Mouse (Mus musculus) splenic B cell, adult 2 months (primary cell): Measurements from ENCODE around the gene Tph1.

Source experiments
- DNase-seq: peaks from one replicate; pipeline ENCODE4 v3.0.0-alpha.2; 2011; ENCODE audit warnings: low read depth, low spot score
- H3K27me3 ChIP-seq: 2 replicates; pipeline ENCODE4 v1.6.1; 2012; ENCODE audit warnings: mild to moderate bottlenecking, low read length, moderate library complexity, mixed read lengths; ENCODE audit not compliant: control insufficient read depth, poor library complexity, insufficient read depth, severe bottlenecking
- H3K36me3 ChIP-seq: 2 replicates; pipeline ENCODE4 v1.6.1; 2012; ENCODE audit warnings: mild to moderate bottlenecking, low read length, moderate library complexity, mixed read lengths; ENCODE audit not compliant: control insufficient read depth, poor library complexity, insufficient read depth, severe bottlenecking

Gene Tph1

GRCm38 (mm10) chr7:46618416-46619110 is 53.8 kb downstream of the Tph1 start:
- H3K27me3 ChIP-seq = no peaks in the 10 kb centered on the region
- no peak for DNase-seq
- peaks cover 6% of the 10 kb centered on the region for H3K36me3 ChIP-seq

GRCm38 (mm10) chr7:46616429-46617005 is 55.8 kb downstream of the Tph1 start:
- Histone ChIP-seq H3K27me3 (no peaks in the 10 kb centered on the region), H3K36me3 (peaks cover 6% of the 10 kb centered on the region)
- no peak for DNase-seq

- DNase-seq = peak; percentile 63
- Histone ChIP-seq H3K36me3 (peaks cover 5% of the 10 kb centered on the region), H3K27me3 (no peaks in the 10 kb centered on the region)
These were observed 56.9 kb downstream of the Tph1 start for GRCm38 (mm10) chr7:46615256-46615977.

- no peak for DNase-seq
- peaks cover 1% of the 10 kb centered on the region for H3K36me3 ChIP-seq
- H3K27me3 ChIP-seq = no peaks in the 10 kb centered on the region
These were observed 58.1 kb downstream of the Tph1 start for GRCm38 (mm10) chr7:46614263-46614662.

GRCm38 (mm10) chr7:46613091-46613490 is 59.2 kb downstream of the Tph1 start:
- no peak for DNase-seq

GRCm38 (mm10) chr7:46612421-46612937 is 59.9 kb downstream of the Tph1 start:
- no peak for DNase-seq
- Histone ChIP-seq H3K27me3 (no peaks in the 10 kb centered on the region), H3K36me3 (peaks cover 1% of the 10 kb centered on the region)

More at GRCm38 (mm10) chr7:46613091-46613490, 59.2 kb downstream of the Tph1 start:
- Histone ChIP-seq H3K27me3 (no peaks in the 10 kb centered on the region), H3K36me3 (peaks cover 1% of the 10 kb centered on the region)

GRCm38 (mm10) chr7:46611970-46612369 is 60.4 kb downstream of the Tph1 start:
- H3K36me3 ChIP-seq = peaks cover 1% of the 10 kb centered on the region
- no peaks in the 10 kb centered on the region for H3K27me3 ChIP-seq
- no peak for DNase-seq

GRCm38 (mm10) chr7:46609317-46609716 is 63.0 kb downstream of the Tph1 start:
- Histone ChIP-seq H3K27me3 (no peaks in the 10 kb centered on the region), H3K36me3 (no peaks in the 10 kb centered on the region; the same call in none of the 2 replicates)
- no peak for DNase-seq

- DNase-seq = peak; percentile 49
- Histone ChIP-seq H3K27me3 (no peaks in the 10 kb centered on the region), H3K36me3 (no peaks in the 10 kb centered on the region; the same call in none of the 2 replicates)
These were observed 64.8 kb downstream of the Tph1 start for GRCm38 (mm10) chr7:46607428-46608055.

- Histone ChIP-seq H3K27me3 (no peaks in the 10 kb centered on the region), H3K36me3 (no peaks in the 10 kb centered on the region; the same call in none of the 2 replicates)
- peak; percentile 93 for DNase-seq
These were observed 65.3 kb downstream of the Tph1 start for GRCm38 (mm10) chr7:46607031-46607426.

- H3K27me3 ChIP-seq = no peaks in the 10 kb centered on the region
- H3K36me3 ChIP-seq = no peaks in the 10 kb centered on the region; the same call in none of the 2 replicates
- DNase-seq = peak; percentile 90
These were observed 65.8 kb downstream of the Tph1 start for GRCm38 (mm10) chr7:46606391-46607030.

- Histone ChIP-seq H3K36me3 (no peaks in the 10 kb centered on the region; the same call in 1 of the 2 replicates), H3K27me3 (no peaks in the 10 kb centered on the region)
- DNase-seq = no peak
These were observed 69.3 kb downstream of the Tph1 start for GRCm38 (mm10) chr7:46603051-46603450.

- no peaks in the 10 kb centered on the region; the same call in 1 of the 2 replicates for H3K36me3 ChIP-seq
- DNase-seq = no peak
These were observed 70.3 kb downstream of the Tph1 start for GRCm38 (mm10) chr7:46602079-46602478.

GRCm38 (mm10) chr7:46601097-46601496 is 71.2 kb downstream of the Tph1 start:
- no peak for DNase-seq
- Histone ChIP-seq H3K27me3 (no peaks in the 10 kb centered on the region), H3K36me3 (no peaks in the 10 kb centered on the region; the same call in 1 of the 2 replicates)

More at GRCm38 (mm10) chr7:46602079-46602478, 70.3 kb downstream of the Tph1 start:
- no peaks in the 10 kb centered on the region for H3K27me3 ChIP-seq
